Mouse (Mus musculus) kidney, adult 2 months (tissue): ENCODE measurements at regions not wholly inside any gene's neighbourhood (a gene's known extent, or its start where the extent isn't known, plus 50 kb on each side); places are given as distances from the start of the nearest gene placed in this dataset.

Source experiments
- CTCF ChIP-seq: fragments of 200-500 bp; conservative IDR thresholded peaks from 2 replicates; pipeline ENCODE4 v1.5.1; 2011; ENCODE audit warnings: low read depth, mild to moderate bottlenecking, control low read depth, low read length, moderate library complexity, mixed read lengths; ENCODE audit not compliant: insufficient read depth, insufficient read length
- POLR2A ChIP-seq: fragments of 200-500 bp; IDR thresholded peaks from one replicate; pipeline ENCODE4 v1.6.1; 2011; ENCODE audit warnings: low read depth, low read length, control low read depth

DNA sequence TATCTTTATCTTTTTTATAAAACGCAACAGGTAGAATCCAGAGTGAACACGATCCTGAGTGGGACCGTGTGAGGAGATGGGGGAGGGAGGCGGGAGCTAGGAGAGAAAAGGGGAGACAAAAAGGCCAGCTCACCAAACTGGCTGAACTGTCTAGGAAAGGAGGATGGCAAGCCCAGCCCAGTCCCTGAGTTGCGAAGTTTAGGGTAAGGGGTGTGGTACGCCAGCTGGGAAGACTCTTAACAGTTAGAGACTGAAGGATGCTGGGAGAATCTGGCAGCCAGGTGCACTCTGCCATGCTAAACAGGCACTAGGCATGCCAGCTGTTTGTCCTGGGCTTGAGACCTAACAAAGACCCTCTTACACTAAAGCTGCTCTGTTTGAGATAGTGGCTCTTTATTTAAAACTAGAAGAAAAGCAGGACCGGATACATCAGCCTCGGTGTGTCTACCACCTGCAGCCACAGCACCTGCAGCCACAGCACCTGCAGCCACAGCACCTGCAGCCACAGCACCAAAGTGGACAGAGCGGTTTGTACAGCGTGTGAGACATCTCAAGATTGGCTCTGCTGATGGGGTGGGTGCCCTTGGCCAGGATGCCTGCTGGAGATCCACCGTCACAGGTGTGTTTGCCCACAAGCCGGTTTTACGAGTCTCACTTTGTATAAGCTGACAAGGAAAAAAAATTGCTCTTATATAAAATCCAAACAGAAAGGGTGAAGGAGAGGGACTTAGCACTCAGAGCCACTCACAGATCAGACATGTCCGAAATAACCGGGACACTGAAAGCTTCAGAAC is 225.1 kb upstream of the Amigo2 start:
- TF ChIP-seq POLR2A (no peak), CTCF (no peak)
